Mouse (Mus musculus) gastrocnemius, postnatal 10 days (tissue): Measurements from ENCODE around the gene Esx1. TPM values are rescaled to one million over a fixed set of nuclear protein-coding genes. Genes with fewer than 3 reads are reported as not detected.

Experiments
- DNase-seq: peaks from one replicate; pipeline ENCODE4 v3.0.0; 2021; ENCODE audit warnings: mixed read lengths
- long read RNA-seq, 2 experiments: library from polyadenylated mRNA; stranded (forward); transcript quantifications; one replicate each; pipeline ENCODE4 v2.0.0; 2021
- total RNA-seq, 2 experiments: library from RNA; stranded (reverse); gene quantifications; 2 replicates each; pipeline ENCODE4 v1.2.3; 2021

The Esx1 gene
- not detected for total RNA-seq
- long read RNA-seq, experiment 1, result 0 reads
- long read RNA-seq, experiment 2, result 0 reads

DNA sequence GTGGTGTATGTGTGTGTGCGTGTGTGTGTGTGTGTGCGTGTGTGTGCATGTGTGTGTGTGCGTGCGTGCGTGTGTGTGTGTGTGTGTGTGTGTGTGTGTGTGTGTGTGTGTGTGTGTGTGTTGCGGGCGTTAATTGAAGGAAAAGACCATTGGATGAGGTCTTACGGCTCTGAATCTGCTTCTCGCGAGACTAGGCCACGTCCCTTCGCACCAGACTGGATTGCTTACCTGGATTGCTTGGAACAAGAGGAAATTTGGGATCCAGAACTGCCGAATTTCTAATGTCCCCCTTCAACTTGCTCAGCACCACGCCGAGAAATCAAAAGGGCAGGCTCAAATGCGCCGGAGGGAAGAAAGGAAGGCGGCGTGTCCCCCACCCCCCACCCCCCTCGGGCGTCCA is at the start of gene Esx1:
Gene Esx1, minus strand, starts transcription at position 366 of the 400 bp plus-strand sequence.
- DNase-seq, result no peak

DNA sequence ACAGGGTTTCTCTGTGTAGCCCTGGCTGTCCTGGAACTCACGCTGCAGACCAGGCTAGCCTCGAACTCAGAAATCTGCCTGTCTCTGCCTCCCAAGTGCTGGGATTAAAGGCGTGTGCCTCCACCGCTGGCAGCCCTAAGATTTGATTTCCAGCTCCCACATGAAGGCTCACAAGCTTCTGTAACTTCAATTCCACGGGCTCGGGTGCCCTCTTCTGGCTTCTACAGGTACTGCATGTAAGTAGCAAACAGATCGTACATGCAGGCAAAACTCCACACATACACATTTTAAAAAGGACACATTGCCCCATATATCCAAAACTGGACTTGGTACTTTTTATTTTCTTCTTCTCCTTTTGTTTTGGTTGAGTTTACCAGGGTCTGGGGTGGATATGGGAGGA is 48.1 kb upstream of the Esx1 start:
- no peak for DNase-seq

- no peak for DNase-seq
Measured at GRCm38 (mm10) chrX:137167658-137168057, 45.8 kb upstream of the Esx1 start.

- DNase-seq, result no peak
Measured at GRCm38 (mm10) chrX:137165621-137166020, 43.7 kb upstream of the Esx1 start.

GRCm38 (mm10) chrX:137162700-137163099 is 40.8 kb upstream of the Esx1 start:
- DNase-seq, result no peak

DNA sequence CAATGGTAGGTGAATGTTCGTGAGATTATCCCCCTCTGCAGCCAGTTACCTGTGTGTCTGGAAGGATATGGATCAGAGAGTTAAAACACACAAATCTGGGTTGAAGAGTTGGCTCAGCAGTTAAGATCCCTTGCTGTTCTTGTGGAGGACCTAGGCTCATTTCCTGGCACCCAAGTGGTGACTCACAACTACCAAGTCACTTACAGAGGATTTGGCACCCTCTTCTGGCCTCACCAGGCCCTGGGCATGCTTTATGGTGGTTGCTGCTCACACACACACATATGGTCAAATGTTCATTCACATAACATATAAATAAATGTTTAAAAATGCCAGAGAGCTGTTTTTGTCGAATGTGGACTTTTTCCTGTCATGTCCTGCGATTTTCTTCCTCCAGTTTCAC is 39.1 kb upstream of the Esx1 start:
- DNase-seq, result no peak

GRCm38 (mm10) chrX:137149050-137149449 is 27.2 kb upstream of the Esx1 start:
- DNase-seq, result no peak

DNA sequence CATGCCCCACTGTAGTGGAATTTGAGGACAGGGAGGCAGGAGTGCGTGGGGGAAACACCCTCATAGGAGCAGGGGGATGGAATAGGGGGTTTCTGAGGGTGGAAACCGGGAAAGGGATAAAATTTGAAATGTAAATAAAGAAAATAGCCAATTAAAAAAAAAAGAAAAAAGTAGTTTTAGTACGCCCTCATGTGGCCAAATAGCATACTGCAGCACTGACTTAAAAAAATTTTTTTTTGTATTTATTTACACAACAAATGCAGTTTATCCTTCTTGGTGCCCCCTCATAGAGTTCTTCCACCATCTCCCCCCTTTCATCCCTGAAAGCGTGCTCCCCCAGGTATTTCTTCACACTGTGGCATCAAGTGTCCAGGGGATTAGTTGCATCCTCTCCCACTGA is 22.8 kb upstream of the Esx1 start:
- DNase-seq, result no peak

- no peak for DNase-seq
Measured at GRCm38 (mm10) chrX:137143726-137144125, 21.8 kb upstream of the Esx1 start.

GRCm38 (mm10) chrX:137142546-137142945 is 20.7 kb upstream of the Esx1 start:
- DNase-seq, result no peak

DNA sequence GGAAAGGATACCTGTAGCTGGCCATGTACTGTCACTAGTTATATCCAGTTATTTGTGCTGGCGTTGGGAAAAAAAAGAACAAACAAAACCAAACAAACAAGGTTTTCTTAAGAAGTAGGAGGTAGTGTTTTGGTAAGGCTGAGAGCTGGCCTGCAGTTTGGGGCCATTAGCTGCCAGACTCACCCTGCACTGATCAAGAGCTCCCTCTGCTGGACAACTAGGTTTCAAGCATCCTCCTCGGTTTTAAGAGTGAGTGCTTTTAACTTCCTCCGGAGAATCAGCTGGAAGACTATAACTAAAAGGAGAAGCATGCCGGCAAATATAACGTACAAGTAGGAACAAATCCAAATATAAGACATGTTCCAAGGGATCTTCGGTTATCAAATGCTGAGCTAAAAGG is 19.8 kb upstream of the Esx1 start:
- DNase-seq, result peak; percentile 29

- no peak for DNase-seq
Measured at GRCm38 (mm10) chrX:137127542-137127941, 5.7 kb upstream of the Esx1 start.

DNA sequence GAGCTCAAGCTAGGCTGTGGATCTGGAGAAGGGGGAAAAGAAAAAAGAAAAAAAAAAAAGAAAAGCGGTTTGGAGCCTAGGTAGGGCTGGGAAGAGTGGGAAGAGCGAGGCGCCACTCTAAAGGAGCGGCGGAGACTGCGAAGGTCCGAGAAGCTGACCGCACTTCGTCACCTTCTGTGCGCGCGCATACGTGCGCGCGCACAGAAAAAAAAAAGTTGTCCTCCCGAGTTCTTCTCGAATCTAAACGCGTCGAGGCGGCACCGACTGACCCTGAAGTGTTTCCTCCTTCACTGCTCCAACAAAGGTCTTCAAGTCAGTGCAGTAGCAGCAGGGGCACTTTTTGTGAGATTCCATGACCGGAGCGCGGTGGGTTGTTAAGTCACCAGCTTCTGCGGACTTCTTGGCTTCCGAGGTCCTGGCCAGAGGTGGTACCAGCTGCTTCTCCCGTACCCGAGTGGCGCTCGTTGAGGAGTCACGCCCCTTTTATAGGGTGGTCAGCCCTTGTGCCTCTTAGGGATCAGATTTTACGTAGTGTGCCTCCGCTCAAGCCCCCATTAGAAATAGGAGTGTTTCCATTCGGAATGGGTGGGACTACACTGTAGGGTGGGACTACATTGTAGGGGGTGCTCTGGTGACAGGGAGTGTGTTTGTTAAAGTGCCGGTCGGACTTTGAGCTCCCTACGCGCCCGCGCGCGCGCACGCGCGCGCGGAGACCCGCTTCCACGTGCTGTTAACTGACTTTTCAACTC is 2.0 kb downstream of the Esx1 start:
- no peak for DNase-seq

- peak; percentile 21 for DNase-seq
Measured at GRCm38 (mm10) chrX:137118097-137118746, 3.7 kb downstream of the Esx1 start.

DNA sequence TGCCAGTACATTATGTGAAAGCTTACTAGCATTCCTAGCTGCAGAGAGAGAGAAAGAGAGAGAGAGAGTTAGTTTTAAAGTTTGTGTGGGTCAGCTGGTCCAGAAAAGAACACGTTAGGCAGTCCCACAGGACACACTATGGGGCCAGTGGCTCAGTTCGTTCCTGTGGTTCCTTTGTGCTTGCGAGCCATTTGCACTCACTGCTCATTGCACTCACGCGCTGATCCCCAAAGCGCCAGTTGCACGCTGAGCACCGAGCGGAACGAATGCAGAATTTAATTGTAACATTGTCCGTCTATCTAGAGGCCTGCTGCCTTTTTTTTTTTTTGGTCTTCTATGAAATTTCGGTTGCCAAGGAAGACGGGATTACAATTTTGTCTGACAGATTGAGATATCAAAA is 15.4 kb downstream of the Esx1 start:
- no peak for DNase-seq

DNA sequence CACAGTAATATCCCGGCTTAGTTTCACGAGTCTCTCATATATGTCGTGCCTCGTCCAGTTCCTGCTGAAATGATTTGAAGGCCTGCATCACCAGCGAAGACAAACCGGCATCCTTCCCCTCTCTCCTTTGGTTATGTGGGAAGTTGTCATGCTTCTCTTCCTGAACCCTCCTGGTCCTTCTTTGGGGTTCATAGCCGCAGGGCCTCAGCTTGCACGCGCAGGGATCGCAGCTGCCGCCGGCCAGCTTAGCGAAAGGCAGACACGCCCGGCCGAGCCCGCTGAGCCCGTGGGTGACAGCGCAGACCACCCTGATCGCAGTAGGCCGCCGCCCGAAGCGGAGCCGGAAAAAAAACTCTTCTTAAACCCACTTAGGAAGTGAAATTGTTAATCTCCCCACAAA is 17.4 kb downstream of the Esx1 start:
- no peak for DNase-seq

Other genes with a start within 250 kb of the Esx1 start
- gene H2bfm, start 194.8 kb downstream of the Esx1 start, total RNA-seq, result not detected
- 10 to 100 TPM in 1 of 2 experiments, 1 to 10 TPM in 1; 6.0 to 11.6 TPM for gene Tmsb15b2, start 146.6 kb downstream of the Esx1 start, total RNA-seq
- gene Tmsb15l, start 145.2 kb downstream of the Esx1 start, total RNA-seq, result not detected
- 1 to 10 TPM; 3.2 to 5.9 TPM for gene Tmsb15b1, start 145.2 kb downstream of the Esx1 start, total RNA-seq
- under 1 TPM; 0.49 to 0.68 TPM for gene Zcchc18, start 128.9 kb downstream of the Esx1 start, total RNA-seq
- gene Slc25a53, start 83.8 kb downstream of the Esx1 start, total RNA-seq, result 1 to 10 TPM; 4.1 to 6.4 TPM
- gene Fam199x, start 72.5 kb downstream of the Esx1 start, total RNA-seq, result 1 to 10 TPM; 4.4 to 4.8 TPM